Mouse (Mus musculus) spleen, adult 18-20 months (tissue): ENCODE measurements around the gene Pnpla6.

Experiments
- DNase-seq, 2 experiments: peaks; one replicate each; pipeline ENCODE4 v3.0.0; 2022; ENCODE audit warnings: mixed read lengths in 2 of 2

Pnpla6 gene

GRCm38 (mm10) chr8:3507979-3508754 is 7.0 kb upstream of the Pnpla6 start:
- DNase-seq: no peak

DNA sequence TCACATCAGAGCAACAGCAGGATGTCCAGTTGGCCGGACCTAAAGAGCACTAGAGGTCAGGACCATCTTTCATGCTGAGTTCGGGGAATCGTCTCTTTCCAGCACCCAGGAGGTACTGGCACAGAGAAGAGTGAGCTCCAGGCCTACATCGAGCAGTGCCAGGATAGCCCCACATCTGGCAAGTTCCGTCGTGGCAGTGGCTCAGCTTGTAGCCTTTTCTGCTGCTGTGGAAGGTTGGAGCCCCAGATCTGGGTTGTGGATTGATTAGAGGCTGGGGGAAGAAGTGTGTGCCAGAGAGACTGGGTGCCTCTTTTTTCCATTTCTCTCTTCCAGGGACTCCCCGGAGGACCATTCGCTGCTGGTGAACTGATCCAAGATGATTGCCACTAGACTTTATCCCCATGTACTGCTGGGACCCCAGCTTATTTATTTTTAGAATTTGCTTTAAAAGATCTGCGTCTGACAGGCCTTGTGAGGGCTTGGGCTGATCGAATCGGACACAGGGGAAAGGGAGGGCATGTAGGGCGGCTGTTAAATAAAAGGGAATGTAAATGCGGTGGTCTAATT is 420 bp upstream of the Pnpla6 start:
- DNase-seq: no peak

DNA sequence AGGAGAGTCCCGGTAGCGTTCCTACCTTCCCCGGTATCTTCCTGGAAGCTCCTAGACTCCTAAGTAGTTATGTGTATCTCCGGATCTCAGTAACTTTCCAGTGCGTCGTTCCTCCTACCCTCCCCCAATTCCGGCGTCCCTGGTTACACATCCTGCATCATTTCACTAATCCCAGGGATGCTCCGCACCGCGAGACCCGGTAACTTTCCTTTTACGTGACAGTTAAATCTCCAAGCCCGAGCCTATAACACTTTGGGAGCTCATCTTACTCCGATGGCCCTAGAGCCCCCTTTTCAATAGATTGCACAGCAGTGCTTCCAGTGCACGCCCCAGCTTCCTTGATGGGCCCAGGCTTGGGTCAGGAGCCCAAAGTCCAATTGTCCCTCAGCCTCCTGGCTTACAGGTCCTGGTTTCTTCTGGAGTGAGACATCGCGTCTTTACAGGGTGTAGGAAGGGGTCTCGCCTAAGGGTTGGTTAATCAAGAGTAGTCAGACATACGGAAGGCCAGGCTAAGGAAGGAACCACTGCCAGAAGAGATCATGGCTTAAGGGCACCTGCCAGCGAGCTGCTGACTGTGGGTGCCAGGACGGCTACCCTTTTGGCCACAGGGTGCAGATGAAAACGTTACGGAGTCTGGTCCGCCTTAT is 710 bp downstream of the Pnpla6 start:
- no peak for DNase-seq

DNA sequence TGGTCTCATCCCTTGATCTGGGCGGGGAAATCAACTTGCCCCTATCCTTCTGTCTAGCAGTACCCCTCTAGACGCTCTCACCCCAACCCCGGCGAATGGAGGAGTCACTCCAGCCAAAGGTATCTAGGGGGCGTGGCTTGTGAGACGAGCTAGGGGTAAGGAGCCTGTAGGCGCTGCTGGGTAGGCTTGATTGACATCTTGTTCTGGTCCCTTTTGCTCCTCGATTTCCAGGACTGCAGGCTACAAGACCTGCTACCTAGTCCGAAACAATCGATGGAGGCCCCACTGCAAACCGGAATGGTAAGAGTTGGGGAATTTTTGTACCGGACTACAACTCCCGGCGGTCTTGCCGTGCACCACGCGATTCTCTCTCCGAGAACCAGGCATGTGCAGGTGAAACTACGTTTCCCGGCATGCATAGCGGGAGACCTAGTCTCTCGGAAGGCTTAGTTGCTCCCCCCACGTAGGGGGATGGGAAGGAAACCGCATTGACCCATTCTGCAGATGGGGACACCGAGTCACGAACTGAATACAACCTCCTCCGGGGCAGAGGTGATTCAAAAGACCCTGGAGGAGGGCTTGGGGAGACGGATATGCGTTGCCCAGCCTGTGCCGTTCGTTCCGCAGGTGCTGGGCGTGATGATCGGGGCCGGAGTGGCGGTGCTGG is 1.4 kb downstream of the Pnpla6 start:
- peak; percentile 84 to 91 for DNase-seq

DNA sequence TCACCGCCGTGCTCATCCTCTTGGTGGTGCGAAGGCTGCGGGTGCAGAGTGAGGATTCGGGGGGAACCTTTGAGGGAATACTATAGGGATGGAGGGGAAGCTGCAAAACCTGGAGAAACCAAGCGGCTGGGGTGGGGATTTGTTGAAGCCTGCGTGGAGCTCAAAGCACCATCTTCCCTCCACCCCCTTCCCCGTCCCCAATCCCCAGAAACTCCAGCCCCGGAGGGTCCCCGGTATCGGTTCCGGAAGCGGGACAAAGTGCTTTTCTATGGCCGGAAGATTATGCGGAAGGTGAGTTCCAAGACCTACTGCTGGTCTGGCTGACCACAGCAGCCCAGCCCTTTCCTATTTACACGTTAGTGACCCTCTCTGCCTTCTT is 1.9 kb downstream of the Pnpla6 start:
- no peak for DNase-seq

GRCm38 (mm10) chr8:3522007-3522697 is 7.0 kb downstream of the Pnpla6 start:
- no peak for DNase-seq

GRCm38 (mm10) chr8:3530816-3531215 is 15.6 kb downstream of the Pnpla6 start:
- DNase-seq: no peak

DNA sequence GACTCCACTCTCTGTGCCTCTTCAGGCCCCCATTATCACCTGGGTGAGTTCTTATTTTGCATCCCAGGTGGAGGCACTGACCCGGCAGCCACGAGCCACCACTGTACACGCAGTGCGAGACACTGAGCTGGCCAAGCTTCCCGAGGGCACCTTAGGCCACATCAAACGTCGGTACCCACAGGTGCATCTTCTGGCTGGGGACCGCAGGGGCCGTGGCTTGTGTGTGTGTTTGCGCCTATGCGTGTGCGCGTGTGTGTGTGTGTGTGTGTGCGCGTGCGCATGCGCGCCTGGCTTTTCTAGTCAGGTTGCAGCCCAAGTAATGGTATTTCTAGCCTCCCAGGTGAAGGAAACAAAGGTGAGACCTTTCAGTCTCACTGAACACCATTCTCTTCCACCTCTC is 16.8 kb downstream of the Pnpla6 start:
- no peak for DNase-seq

- DNase-seq: no peak
Measured at GRCm38 (mm10) chr8:3536053-3536841, 21.1 kb downstream of the Pnpla6 start.

- DNase-seq: no peak
Measured at GRCm38 (mm10) chr8:3536940-3537339, 21.8 kb downstream of the Pnpla6 start.

GRCm38 (mm10) chr8:3537666-3538065 is 22.5 kb downstream of the Pnpla6 start:
- DNase-seq: no peak

GRCm38 (mm10) chr8:3539146-3539545 is 24.0 kb downstream of the Pnpla6 start:
- DNase-seq: no peak

DNA sequence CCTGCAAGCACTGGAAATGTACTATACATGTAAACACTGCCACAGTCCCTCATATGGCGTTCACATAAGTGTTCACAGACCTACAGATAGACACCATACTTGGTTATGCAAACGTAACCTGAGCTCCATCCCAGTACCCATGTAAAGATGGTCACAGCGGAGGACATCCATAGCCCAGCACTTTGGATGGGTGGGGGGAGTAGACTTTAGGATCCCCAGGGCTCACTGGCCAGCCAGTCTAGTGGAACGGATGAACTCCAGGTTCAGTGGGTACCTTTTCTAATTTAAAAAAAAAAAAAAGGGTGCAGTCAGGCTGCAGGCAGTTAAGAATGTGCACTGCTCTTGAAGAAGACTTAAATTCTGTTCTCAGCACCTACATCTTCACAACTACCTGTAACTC is 24.9 kb downstream of the Pnpla6 start:
- no peak for DNase-seq

DNA sequence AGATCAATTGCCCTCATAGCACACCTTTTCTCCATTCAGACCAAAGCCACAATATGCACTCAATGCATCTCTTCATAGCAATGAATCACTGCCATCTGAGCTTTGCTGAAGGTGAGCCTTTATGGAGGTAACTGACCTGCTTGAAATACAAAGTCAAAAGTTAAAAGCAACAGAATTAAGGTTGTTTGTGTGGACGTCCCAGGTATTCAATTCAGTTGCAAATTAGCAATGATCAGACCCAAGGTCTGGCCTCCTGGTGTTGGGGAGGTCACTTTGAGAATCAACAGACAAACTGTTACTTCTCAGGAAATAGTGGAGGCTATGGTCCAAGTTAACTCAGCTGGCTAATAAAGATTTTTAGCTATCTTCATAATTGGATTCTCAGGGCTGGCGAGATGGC is 31.3 kb downstream of the Pnpla6 start:
- DNase-seq: no peak

DNA sequence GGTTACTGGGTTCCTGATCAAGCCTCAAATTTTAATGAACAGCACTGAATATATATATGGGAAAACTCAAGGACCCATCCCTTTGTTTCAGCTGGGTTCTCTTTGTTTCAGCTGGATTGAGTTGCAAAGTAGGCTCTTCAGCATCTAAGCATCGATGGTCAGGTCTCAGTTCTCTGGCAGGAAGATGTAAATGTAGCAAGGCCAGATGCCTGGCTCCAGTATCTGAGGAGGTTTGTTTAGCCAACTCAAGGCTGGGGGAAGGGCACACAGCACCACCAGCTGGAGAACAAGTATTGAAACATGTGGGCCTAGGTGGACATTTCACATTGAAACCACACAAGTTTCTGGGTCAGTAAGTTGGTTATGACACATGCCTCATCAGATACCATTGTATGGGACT is 37.1 kb downstream of the Pnpla6 start:
- DNase-seq: no peak

- no peak for DNase-seq
Measured at GRCm38 (mm10) chr8:3556114-3556513, 40.9 kb downstream of the Pnpla6 start.

DNA sequence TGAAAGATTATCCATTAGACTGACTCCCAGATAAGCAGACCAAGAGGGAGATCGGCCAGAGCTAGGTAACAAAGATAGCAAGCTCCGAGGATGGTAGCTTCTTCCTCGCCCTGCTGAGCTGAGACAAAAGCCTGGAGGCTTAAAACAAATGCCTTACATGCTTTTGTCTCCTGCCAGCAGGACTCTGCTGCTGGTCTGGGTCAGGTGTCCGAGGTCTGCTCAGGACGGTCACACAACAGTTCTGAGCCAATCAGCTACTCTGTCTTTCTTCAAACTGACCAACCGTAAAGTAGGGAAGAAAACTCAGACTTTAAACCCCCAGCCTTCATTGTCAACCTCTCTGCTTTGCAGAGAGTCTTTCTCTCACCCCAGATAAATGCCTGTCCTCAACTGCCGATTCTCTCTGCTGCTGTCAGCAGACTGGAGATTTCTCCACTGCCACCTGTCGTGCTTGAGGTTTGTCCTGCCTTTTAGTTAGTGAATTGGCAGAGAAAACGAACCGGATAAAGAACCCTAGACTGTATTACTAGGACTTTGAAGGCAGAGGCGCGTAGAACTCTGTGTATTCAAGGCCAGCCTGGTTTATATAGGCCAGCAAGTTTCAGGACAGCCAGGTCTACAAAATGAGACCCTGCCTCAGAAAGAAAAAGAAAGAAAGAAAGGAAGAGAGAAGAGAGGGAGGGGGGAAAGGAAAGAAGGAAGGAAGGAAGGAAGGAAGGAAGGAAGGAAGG is 52.6 kb downstream of the Pnpla6 start, which contains the start of gene C330021F23Rik:
Gene C330021F23Rik (plus strand): TSS at position 350 of the 731 bp plus-strand sequence.
- no peak for DNase-seq

GRCm38 (mm10) chr8:3568378-3568777 is 53.2 kb downstream of the Pnpla6 start:
- DNase-seq: no peak

- DNase-seq: no peak
Measured at GRCm38 (mm10) chr8:3569784-3570183, 54.6 kb downstream of the Pnpla6 start.

DNA sequence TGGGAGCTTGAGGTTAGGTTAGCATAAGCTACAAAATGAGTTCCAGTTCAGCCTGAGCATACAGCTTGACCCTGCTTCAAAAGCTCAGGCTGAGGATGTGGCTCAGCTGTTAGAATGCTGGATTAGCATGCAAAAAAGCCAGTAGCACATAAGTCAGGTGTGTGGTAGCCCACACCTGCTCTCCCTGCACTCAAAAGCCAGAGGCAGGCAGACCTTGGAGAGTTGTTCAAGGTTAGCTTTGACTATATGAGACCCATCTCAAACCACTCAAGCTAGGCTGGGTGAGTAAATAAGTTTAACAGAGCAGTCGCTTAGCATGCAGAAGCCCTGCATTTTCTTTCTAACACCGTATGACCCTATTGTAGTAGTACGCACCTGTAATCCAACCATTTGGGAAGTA is 59.4 kb downstream of the Pnpla6 start:
- no peak for DNase-seq

- DNase-seq: no peak
Measured at GRCm38 (mm10) chr8:3576211-3576960, 61.2 kb downstream of the Pnpla6 start.
